Mouse (Mus musculus): Measurements from ENCODE around the gene Rcn3.

- TF ChIP-seq CTCF (IDR thresholded peaks at IDR 0.05; ENCODE audit: low read depth) = no peak
- TF ChIP-seq EP300 (IDR thresholded peaks at IDR 0.05; ENCODE audit: low read depth) = no peak
Observed at GRCm38 (mm10) chr7:45040851-45041250, 51.2 kb downstream of the Rcn3 start.

Data from liver, postnatal 0 days (tissue).